24 mouse cellular contexts compared by ENCODE assay signal in the genomic region with DNA sequence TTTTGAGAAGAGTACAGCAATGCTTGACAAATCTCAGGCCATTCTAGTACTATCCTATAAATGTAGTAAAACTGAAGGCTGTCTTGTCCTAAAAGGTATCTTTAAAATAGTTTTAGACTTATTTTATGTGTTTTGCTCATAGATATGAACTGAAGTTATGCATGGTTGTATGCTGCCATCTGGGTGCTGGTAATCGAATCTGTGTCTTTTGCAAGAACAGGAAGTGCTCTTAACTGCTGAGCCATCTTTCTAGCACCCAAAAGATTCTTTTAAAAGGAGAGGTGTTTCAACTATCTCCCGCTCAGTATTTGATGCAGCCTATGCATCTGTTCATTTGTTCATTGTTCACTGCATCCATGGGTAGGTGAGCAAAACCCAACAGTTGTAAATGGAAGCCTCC. TPM values are rescaled to one million over a fixed set of nuclear protein-coding genes. Genes with fewer than 3 reads are reported as not detected.
"Had no signal": no experiment of that assay in that cellular context is flagged by ENCODE, and none has a peak within 500 bp of the region (broad histone marks: within the 10 kb centered on the region; RNA-seq: fewer than 3 reads in every experiment).

No protein-coding gene starts in this region.

- ATAC-seq: liver, embryonic 12.5 days; midbrain, embryonic 13.5 days; midbrain, embryonic 16.5 days had no signal

- DNase-seq: kidney, adult 18-20 months; kidney, adult 9 months; kidney, postnatal 14 days; layer of hippocampus, adult 9-11 months; liver; lung, adult 18-20 months; lung, postnatal 10 days; lung, postnatal 36 days; retina, postnatal 1 day; right cerebral cortex, postnatal 25 days; spleen, adult 18-20 months; thymus, postnatal 36 days had no signal

RNA-seq across cellular contexts. Expression of gene Cxcr6, which starts 1.0 kb away (rescaled TPM):
- total RNA-seq: layer of hippocampus, adult 2 months; layer of hippocampus, postnatal 25 days; left cerebral cortex, adult 18-20 months; left cerebral cortex, postnatal 25 days had no signal

RNA-seq across cellular contexts. Expression of gene Xcr1, which starts 56.6 kb away (rescaled TPM):
- total RNA-seq: layer of hippocampus, adult 2 months; layer of hippocampus, postnatal 25 days; left cerebral cortex, adult 18-20 months; left cerebral cortex, postnatal 25 days had no signal
- polyA plus RNA-seq: kidney, embryonic 16.5 days; limb, embryonic 10.5 days; limb, embryonic 13.5 days; liver, embryonic 12.5 days; lung, embryonic 15.5 days; neural tube, embryonic 11.5 days had no signal
